Mouse (Mus musculus) ES-Bruce4 (cell line): ENCODE results near the gene Erp44.

Experiments used
- CTCF ChIP-seq: IDR thresholded peaks from one replicate; pipeline ENCODE4 v1.8.1; 2011; ENCODE audit warnings: low read depth, low read length
- POLR2A ChIP-seq: IDR thresholded peaks from one replicate; pipeline ENCODE4 v1.8.1; 2011; ENCODE audit warnings: low read length; ENCODE audit not compliant: insufficient read depth

DNA sequence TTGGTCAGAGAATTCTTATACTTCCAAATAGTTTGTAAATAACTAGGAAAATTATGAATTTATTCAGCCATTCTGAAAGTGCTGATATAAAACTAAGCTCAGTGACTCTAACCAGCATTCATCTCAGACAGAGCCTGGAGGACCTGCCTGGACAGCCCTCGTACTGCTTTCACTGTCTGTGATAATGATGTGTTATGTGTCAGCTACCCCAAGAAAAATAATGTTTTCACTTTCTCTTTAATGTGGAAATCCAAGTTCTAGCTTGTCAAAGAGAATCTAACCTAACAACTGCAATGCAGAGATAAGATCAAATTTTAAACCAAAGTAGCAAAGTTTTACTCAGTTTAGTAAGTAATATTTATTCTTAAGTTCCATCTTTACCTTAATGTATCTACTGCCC lies 35.6 kb downstream of the Erp44 start:
- no peak for TF ChIP-seq POLR2A
- no peak for TF ChIP-seq CTCF
